Mouse (Mus musculus) olfactory bulb, adult 2 months (tissue): ENCODE data around the gene Gm11562. TPM values are rescaled to one million over a fixed set of nuclear protein-coding genes. Genes with fewer than 3 reads are reported as not detected.

ENCODE experiments used
- H3K27ac ChIP-seq: fragments of 200-500 bp; 2 replicates; pipeline ENCODE4 v1.5.1; 2012; ENCODE audit warnings: low read depth, low read length; ENCODE audit not compliant: insufficient read depth
- H3K4me1 ChIP-seq: fragments of 200-500 bp; 2 replicates; pipeline ENCODE4 v1.6.1; 2012; ENCODE audit warnings: low read length; ENCODE audit not compliant: control insufficient read depth, insufficient read depth
- H3K4me3 ChIP-seq: fragments of 200-500 bp; 2 replicates; pipeline ENCODE4 v1.5.1; 2012; ENCODE audit warnings: mild to moderate bottlenecking, low read depth, low read length, moderate library complexity; ENCODE audit not compliant: insufficient read depth
- CTCF ChIP-seq: fragments of 200-500 bp; IDR thresholded peaks from 2 replicates; pipeline ENCODE4 v1.5.1; 2012; ENCODE audit warnings: low read depth, mild to moderate bottlenecking, low read length, moderate library complexity; ENCODE audit not compliant: insufficient read depth
- POLR2A ChIP-seq: fragments of 200-500 bp; IDR thresholded peaks from 2 replicates; pipeline ENCODE4 v1.6.1; 2012; ENCODE audit warnings: mild to moderate bottlenecking, low read depth, low read length, moderate library complexity; ENCODE audit not compliant: insufficient read depth
- WGBS: fragments of 180-500 bp; shearing (Covaris S2); methylation state at CpG from one replicate; pipeline ENCODE4 v1.1.7; 2018; 5-methylcytosine and 5-hydroxymethylcytosine counted together
- polyA plus RNA-seq: library from polyadenylated mRNA; stranded (reverse); fragments of >200 nt; gene quantifications from 2 replicates; pipeline ENCODE4 v1.2.4, GENCODE M21; 2012; ENCODE audit warnings: low replicate concordance; ENCODE audit not compliant: missing spikeins, insufficient read depth, insufficient read length

Gm11562 gene
- polyA plus RNA-seq, 1 experiment = not detected

DNA sequence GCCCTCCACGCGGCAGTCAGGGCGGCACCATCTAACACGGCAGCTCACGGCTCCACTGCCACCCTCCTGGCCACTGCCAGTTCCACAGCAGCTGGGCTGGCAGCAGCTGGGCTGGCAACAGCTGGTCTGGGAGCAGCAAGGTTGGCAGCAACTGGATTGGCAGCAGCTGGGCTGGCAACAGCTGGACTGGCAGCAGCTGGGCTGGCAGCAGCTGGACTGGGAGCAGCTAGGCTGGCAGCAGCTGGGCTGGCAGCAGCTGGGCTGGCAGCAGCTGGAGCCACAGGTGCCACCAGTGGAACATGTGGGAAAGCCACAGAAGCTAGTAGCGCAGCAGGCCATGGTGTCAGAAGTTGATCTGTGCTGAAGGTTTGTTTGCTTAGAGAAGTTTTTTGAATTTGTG is 29.3 kb downstream of the Gm11562 start, which contains the start of gene Krtap1-3:
Krtap1-3 (minus strand) TSS at position 359 of the 400 bp plus-strand sequence.
- no peak for TF ChIP-seq CTCF
- TF ChIP-seq POLR2A = no peak
- Histone ChIP-seq H3K4me1 (no peaks in the 10 kb centered on the region), H3K4me3 (no peak within 1 kb of the TSS), H3K27ac (no peak within 1 kb of the TSS)
- WGBS = 82% methylated on average over 6 of the region's 6 CpGs

DNA sequence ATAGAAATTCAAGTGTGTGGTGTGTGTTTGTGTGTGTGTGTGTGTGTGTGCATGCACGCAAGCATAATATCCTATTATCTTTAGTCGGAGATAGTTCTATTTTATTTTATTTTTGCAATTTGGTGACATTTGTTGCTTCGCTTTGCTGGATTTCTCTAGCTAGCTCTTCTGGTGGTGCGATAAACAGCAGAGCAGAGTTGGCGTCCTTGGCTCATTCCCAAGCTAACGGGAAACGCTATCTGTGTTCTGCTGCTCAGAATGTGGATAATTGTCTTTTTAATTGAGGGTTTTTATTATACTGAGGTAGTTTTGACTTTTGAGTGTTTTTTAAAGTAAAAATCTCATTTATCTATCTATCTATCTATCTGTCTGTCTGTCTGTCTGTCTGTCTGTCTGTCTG is 35.1 kb downstream of the Gm11562 start:
- TF ChIP-seq POLR2A (no peak), CTCF (no peak)
- Histone ChIP-seq H3K4me3 (no peak overlapping the region), H3K4me1 (peaks cover 8% of the 10 kb centered on the region), H3K27ac (no peak overlapping the region)
- WGBS = 48% methylated on average over 7 of the region's 7 CpGs

DNA sequence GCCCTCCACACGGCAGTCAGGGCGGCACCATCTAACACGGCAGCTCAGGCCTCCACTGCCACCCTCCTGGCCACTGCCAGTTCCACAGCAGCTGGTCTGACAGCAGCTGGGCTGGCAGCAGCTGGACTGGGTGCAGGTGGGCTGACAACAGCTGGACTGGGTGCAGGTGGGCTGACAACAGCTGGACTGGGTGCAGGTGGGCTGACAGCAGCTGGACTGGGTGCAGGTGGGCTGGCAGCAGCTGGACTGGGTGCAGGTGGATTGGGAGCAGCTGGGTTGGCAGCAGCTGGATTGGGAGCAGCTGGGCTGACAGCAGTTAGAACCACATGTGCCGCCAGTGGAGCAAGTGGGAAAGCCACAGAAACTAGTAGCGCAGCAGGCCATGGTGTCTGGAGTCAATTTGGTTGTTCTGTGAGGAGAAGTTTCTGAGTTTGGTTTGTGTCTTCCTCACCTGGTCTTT is 37.0 kb downstream of the Gm11562 start, which contains the start of gene Krtap1-4:
Krtap1-4 (minus strand) TSS at position 410 of the 460 bp plus-strand sequence.
- Histone ChIP-seq H3K4me3 (no peak within 1 kb of the TSS), H3K27ac (no peak within 1 kb of the TSS), H3K4me1 (peaks cover 8% of the 10 kb centered on the region)
- TF ChIP-seq CTCF (no peak), POLR2A (no peak)
- WGBS = 75% methylated on average over 5 of the region's 5 CpGs

DNA sequence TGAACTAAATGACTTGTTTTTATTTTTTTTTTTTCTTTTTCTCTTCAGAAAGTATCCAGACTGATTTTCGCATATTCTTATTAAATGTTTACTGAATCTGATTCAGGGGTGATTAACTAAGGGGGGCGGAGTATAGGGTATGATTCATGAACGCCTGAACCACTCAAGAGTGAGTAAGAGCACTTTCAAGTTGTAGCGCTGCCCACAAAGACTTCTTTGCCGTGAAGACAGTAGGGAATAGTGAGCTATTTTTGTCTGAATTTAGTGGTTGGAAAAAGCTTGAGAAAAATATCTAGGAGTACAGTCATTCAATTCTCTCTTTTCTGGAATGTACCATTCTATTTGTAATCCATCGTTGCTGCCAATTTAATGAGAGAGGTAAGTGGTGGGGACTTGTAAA is 38.7 kb downstream of the Gm11562 start:
- Histone ChIP-seq H3K27ac (no peak overlapping the region), H3K4me3 (no peak overlapping the region), H3K4me1 (peaks cover 8% of the 10 kb centered on the region)
- 29% methylated on average over 6 of the region's 6 CpGs for WGBS
- TF ChIP-seq POLR2A (no peak), CTCF (no peak)

DNA sequence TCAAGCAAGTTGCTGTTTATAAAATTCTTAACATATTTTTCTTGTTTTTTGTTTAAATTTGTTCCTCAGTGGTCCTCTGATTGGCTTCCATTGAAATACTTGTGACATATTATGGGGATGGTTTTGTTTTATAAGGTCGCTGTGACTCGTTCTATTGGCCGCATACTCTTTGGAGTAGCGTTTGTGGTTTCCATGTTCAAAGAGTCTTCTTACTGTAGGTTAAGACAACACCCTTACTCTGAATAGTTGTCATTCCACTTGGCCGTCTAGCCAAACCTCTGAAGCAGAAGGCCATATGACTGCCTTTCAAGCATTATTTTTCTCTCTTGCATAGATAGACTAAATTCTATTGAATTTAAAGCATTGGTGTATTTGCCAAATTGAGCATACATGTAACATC is 39.2 kb downstream of the Gm11562 start:
- 88% methylated on average over 5 of the region's 5 CpGs for WGBS
- Histone ChIP-seq H3K4me3 (no peak overlapping the region), H3K27ac (no peak overlapping the region), H3K4me1 (peaks cover 8% of the 10 kb centered on the region)
- TF ChIP-seq POLR2A (no peak), CTCF (no peak)

DNA sequence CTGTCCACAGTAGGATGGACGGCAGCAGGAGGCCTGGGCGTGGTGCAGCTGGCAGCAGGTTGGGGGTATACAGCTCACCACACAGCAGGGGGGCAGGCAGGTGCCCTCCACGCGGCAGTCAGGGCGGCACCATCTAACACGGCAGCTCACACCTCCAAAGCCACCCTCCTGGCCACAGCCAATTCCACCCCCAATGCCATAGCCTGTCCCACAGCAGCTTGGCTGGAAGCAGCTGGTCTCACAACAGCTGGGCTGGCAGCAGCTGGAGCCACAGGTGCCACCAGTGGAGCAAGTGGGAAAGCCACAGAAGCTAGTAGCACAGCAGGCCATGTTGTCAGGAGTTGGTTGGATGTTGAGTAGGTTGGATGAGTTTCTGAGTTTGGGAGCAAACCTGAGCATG is 39.6 kb downstream of the Gm11562 start, which contains the start of gene Krtap1-5:
Krtap1-5 (minus strand) TSS at position 381 of the 400 bp plus-strand sequence.
- TF ChIP-seq CTCF (no peak), POLR2A (no peak)
- Histone ChIP-seq H3K4me1 (peaks cover 8% of the 10 kb centered on the region), H3K4me3 (no peak within 1 kb of the TSS), H3K27ac (no peak within 1 kb of the TSS)
- 91% methylated on average over 6 of the region's 6 CpGs for WGBS

DNA sequence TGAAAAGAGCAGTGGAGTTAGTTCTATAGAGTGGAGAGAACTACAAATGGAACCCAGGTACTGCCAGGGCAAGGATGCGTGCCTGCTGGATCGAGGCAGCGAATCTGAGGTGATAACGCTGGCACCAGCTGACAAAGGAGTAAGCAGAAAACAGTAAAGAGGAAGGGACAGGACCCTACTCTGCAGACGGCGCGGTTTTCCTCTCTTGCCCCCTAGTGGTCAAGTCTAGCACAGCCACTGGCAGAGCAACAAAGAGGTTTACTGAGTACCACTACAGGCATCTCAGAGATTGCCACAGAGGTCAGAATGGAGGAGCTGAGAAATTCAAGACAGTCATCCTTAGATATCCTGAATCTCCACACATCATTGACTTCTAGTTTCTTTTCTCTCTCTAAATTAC is 46.1 kb downstream of the Gm11562 start:
- peak; percentile 42; the same call in 1 of the 2 replicates for TF ChIP-seq CTCF
- no peak for TF ChIP-seq POLR2A
- H3K4me3 ChIP-seq = no peak overlapping the region
- no peak overlapping the region for H3K27ac ChIP-seq
- 3% methylated on average over 7 of the region's 7 CpGs for WGBS
- peaks cover 4% of the 10 kb centered on the region; the same call in 1 of the 2 replicates for H3K4me1 ChIP-seq

DNA sequence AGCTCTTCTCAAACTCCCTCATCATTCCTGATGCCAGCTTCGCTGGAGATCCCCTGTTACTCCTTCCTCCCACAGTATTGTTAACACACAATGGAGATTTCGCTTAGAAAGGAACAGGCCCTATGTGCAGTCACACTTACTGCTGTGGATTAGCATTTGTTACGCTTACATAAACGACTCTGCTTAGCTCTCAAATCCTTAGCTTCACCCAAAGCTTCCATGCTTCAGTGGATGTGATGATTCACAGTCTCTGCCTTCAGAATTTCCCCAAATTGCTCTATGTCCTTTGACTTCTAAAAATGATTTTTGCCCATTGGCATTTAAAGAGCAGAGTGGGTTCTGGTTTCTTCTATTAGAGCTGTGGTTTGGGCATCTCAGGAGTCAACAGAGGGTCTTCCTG is 47.1 kb downstream of the Gm11562 start:
- H3K4me1 ChIP-seq = peaks cover 4% of the 10 kb centered on the region; the same call in 1 of the 2 replicates
- 22% methylated on average over 4 of the region's 4 CpGs for WGBS
- H3K4me3 ChIP-seq = no peak overlapping the region
- H3K27ac ChIP-seq = no peak overlapping the region
- no peak for TF ChIP-seq POLR2A

Other genes starting within 250 kb of the Gm11562 start
- gene Krt28, start 245.5 kb downstream of the Gm11562 start, polyA plus RNA-seq = not detected in 2 replicates
- not detected in 2 replicates for gene Krt10, start 231.1 kb downstream of the Gm11562 start, polyA plus RNA-seq
- gene Krt12, start 198.2 kb downstream of the Gm11562 start, polyA plus RNA-seq = not detected in 2 replicates
- gene Krt20, start 182.3 kb downstream of the Gm11562 start, polyA plus RNA-seq = not detected in 2 replicates
- not detected in 2 replicates for gene Krt23, start 127.3 kb downstream of the Gm11562 start, polyA plus RNA-seq
- not detected in 2 replicates for gene Krt39, start 99.1 kb downstream of the Gm11562 start, polyA plus RNA-seq
- gene Krt40, start 77.3 kb downstream of the Gm11562 start, polyA plus RNA-seq = not detected in 2 replicates
- not detected in 2 replicates for gene Krtap3-3, start 69.6 kb downstream of the Gm11562 start, polyA plus RNA-seq
- not detected in 2 replicates for gene Krtap3-2, start 63.6 kb downstream of the Gm11562 start, polyA plus RNA-seq
- gene Gm11939, start 61.0 kb downstream of the Gm11562 start, polyA plus RNA-seq = not detected in 2 replicates
- gene Krtap3-1, start 53.8 kb downstream of the Gm11562 start, polyA plus RNA-seq = not detected in 2 replicates
- gene Krtap1-5, start 39.4 kb downstream of the Gm11562 start, polyA plus RNA-seq = not detected in 2 replicates
- not detected in 2 replicates for gene Krtap1-4, start 36.8 kb downstream of the Gm11562 start, polyA plus RNA-seq
- gene Krtap1-3, start 29.1 kb downstream of the Gm11562 start, polyA plus RNA-seq = not detected in 2 replicates
- not detected in 2 replicates for gene Krtap9-3, start 22.3 kb downstream of the Gm11562 start, polyA plus RNA-seq
- not detected in 2 replicates for gene Gm11938, start 17.1 kb downstream of the Gm11562 start, polyA plus RNA-seq
- not detected in 2 replicates for gene Gm11937, start 10.2 kb downstream of the Gm11562 start, polyA plus RNA-seq
- not detected in 2 replicates for gene Krtap2-4, start 5.6 kb downstream of the Gm11562 start, polyA plus RNA-seq
- gene Krtap4-1, start 7.8 kb upstream of the Gm11562 start, polyA plus RNA-seq = not detected in 2 replicates
- gene Krtap4-2, start 14.6 kb upstream of the Gm11562 start, polyA plus RNA-seq = not detected in 2 replicates
- gene Krtap4-7, start 23.7 kb upstream of the Gm11562 start, polyA plus RNA-seq = not detected in 2 replicates
- not detected in 2 replicates for gene Gm11555, start 29.8 kb upstream of the Gm11562 start, polyA plus RNA-seq
- not detected in 2 replicates for gene Gm11563, start 38.5 kb upstream of the Gm11562 start, polyA plus RNA-seq
- gene Krtap4-6, start 45.5 kb upstream of the Gm11562 start, polyA plus RNA-seq = not detected in 2 replicates
- not detected in 2 replicates for gene Gm14190, start 70.3 kb upstream of the Gm11562 start, polyA plus RNA-seq
- not detected in 2 replicates for gene Gm14180, start 113.9 kb upstream of the Gm11562 start, polyA plus RNA-seq
- gene Gm11595, start 152.5 kb upstream of the Gm11562 start, polyA plus RNA-seq = not detected in 2 replicates
- not detected in 2 replicates for gene Krtap4-8, start 160.3 kb upstream of the Gm11562 start, polyA plus RNA-seq
- gene Krtap4-9, start 164.8 kb upstream of the Gm11562 start, polyA plus RNA-seq = not detected in 2 replicates
- gene Gm11596, start 173.0 kb upstream of the Gm11562 start, polyA plus RNA-seq = not detected in 2 replicates
- gene Gm11569, start 178.5 kb upstream of the Gm11562 start, polyA plus RNA-seq = not detected in 2 replicates
- gene Gm11554, start 184.0 kb upstream of the Gm11562 start, polyA plus RNA-seq = not detected in 2 replicates
- not detected in 2 replicates for gene Krtap4-13, start 189.5 kb upstream of the Gm11562 start, polyA plus RNA-seq
- gene Gm11564, start 195.2 kb upstream of the Gm11562 start, polyA plus RNA-seq = not detected in 2 replicates
- not detected in 2 replicates for gene 2300003K06Rik, start 217.6 kb upstream of the Gm11562 start, polyA plus RNA-seq
- not detected in 2 replicates for gene Krtap4-16, start 231.2 kb upstream of the Gm11562 start, polyA plus RNA-seq
- not detected in 2 replicates for gene Gm11568, start 237.5 kb upstream of the Gm11562 start, polyA plus RNA-seq
- not detected in 2 replicates for gene Gm11559, start 244.0 kb upstream of the Gm11562 start, polyA plus RNA-seq